8 mouse cellular contexts compared by ENCODE assay signal in genomic region chr12:77790891-77791672, GRCm38 (mm10).
A peak's percentile ranks its signal among the peaks of the same experiment; 100 is the strongest.
DNase-seq lines count a peak whose midpoint lies in the region; ATAC-seq and TF ChIP-seq lines count a peak whose summit lies in the region.

No protein-coding gene starts in this region.

- no peak overlapping the region for H3K9ac ChIP-seq in neural tube, embryonic 13.5 days
- no peak overlapping the region for H3K9ac ChIP-seq in forebrain, postnatal 0 days

- no peaks in the 10 kb centered on the region for H3K9me3 ChIP-seq in neural tube, embryonic 13.5 days
- no peaks in the 10 kb centered on the region for H3K9me3 ChIP-seq in forebrain, postnatal 0 days (ENCODE audit: low read length)

- H3K4me2 ChIP-seq in neural tube, embryonic 13.5 days, result no peak overlapping the region
- H3K4me2 ChIP-seq in forebrain, postnatal 0 days (ENCODE audit: low read depth), result no peak overlapping the region

- TF ChIP-seq CTCF in forebrain, postnatal 0 days (IDR thresholded peaks at IDR 0.05; ENCODE audit: low read depth), result no peak

- H3K4me1 ChIP-seq in neural tube, embryonic 13.5 days (replicated peaks), result peaks cover 18% of the 10 kb centered on the region
- H3K4me1 ChIP-seq in brown adipose tissue, adult 24 weeks (ENCODE audit: control insufficient read depth, insufficient read depth, insufficient read length, low read length), result peaks cover 6% of the 10 kb centered on the region
- H3K4me1 ChIP-seq in forebrain, postnatal 0 days (ENCODE audit: insufficient read depth), result 0 out of 2 replicates have a peak, but pooled peaks cover 3% of the 10 kb centered on the region

- no peak overlapping the region for H3K27ac ChIP-seq in neural tube, embryonic 13.5 days (replicated peaks)
- H3K27ac ChIP-seq in brown adipose tissue, adult 24 weeks (replicated peaks; ENCODE audit: low read depth, low read length), result no peak overlapping the region
- no peak overlapping the region for H3K27ac ChIP-seq in forebrain, postnatal 0 days (ENCODE audit: low read depth, low read length)

- H3K36me3 ChIP-seq in neural tube, embryonic 13.5 days, result no peaks in the 10 kb centered on the region
- no peaks in the 10 kb centered on the region for H3K36me3 ChIP-seq in forebrain, postnatal 0 days (ENCODE audit: insufficient read depth)

- no peak overlapping the region for H3K4me3 ChIP-seq in neural tube, embryonic 13.5 days
- H3K4me3 ChIP-seq in brown adipose tissue, adult 24 weeks (ENCODE audit: insufficient read depth, low read depth, low read length), result peak overlapping the region; percentile 3; the same call in 1 of the 2 replicates
- H3K4me3 ChIP-seq in forebrain, postnatal 0 days (ENCODE audit: low read depth, low read length), result no peak overlapping the region

- intact Hi-C loops in heart, postnatal 36 days (cut with DNase I), result no loop called here

- DNase-seq in neural tube, embryonic 10.5 days (ENCODE audit: extremely low spot score, low spot score), result no peak
- peak; percentile 61 to 63 for DNase-seq in heart, postnatal 36 days
- peak; percentile 73 for DNase-seq in lung, postnatal 10 days
- no peak for DNase-seq in forebrain, postnatal 0 days
- DNase-seq in frontal cortex, postnatal 25 days (ENCODE audit: low spot score in 2 of 2), result no peak
- no peak for DNase-seq in right cerebral cortex, postnatal 14 days

- 53% methylated on average over 13 of the region's 13 CpGs for WGBS in neural tube, embryonic 13.5 days
- 57% methylated on average over 13 of the region's 13 CpGs for WGBS in forebrain, postnatal 0 days

- H3K27me3 ChIP-seq in neural tube, embryonic 13.5 days, result no peaks in the 10 kb centered on the region
- H3K27me3 ChIP-seq in forebrain, postnatal 0 days (ENCODE audit: insufficient read depth, low read length), result no peaks in the 10 kb centered on the region

- peak; percentile 62; the same call in 1 of the 2 replicates for ATAC-seq in neural tube, embryonic 13.5 days (ENCODE audit: low read depth)
- ATAC-seq in forebrain, postnatal 0 days, result no peak

Comparison
In these comparisons a context has a peak if more than half of its experiments do, and no peak if none do; other contexts are left out.
1. DNase-seq: peak in heart, postnatal 36 days (2 of 2) and lung, postnatal 10 days (single experiment); none in neural tube, embryonic 10.5 days (single experiment), forebrain, postnatal 0 days (single experiment), frontal cortex, postnatal 25 days (0 of 2) and right cerebral cortex, postnatal 14 days (single experiment).